1 mouse cellular context compared by ENCODE assay signal in the genomic region with DNA sequence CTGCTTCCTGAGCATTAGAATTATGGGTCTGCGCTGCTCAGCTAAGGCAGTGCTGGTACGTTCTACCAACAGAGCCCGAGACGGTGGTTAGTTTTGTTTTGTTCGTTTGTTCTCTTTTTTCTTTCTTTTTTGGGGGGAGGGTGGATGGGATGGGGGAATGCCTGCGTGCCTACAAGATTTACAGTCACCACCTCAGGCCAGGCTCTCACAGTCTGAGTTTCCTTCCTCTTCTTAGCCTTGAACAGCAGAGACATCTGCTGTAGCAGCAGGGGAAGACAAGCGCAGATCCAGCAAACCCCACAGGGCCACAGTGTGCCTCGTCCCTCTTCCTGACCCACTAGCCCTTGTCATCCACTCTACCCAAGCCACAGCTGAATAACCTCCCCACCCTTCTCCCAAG.
A peak's percentile ranks its signal among the peaks of the same experiment; 100 is the strongest.
TF ChIP-seq lines count a peak whose summit lies in the region.

No protein-coding gene starts in this region.

TF ChIP-seq in MEL, 35 proteins besides CTCF, POLR2A, EP300 and RAD21:
- TF ChIP-seq POLR2AphosphoS5 (IDR thresholded peaks at IDR 0.05; ENCODE audit: borderline replicate concordance, low read depth, low read length) = no peak
- 0 out of 2 replicates have a peak, but pooled peaks have one; percentile 31 for TF ChIP-seq HCFC1 (IDR thresholded peaks at IDR 0.05; ENCODE audit: low read depth, low read length)
- peak; percentile 45 for TF ChIP-seq SMC3 (IDR thresholded peaks at IDR 0.05; ENCODE audit: low read depth, low read length)
- TF ChIP-seq GATA1 (IDR thresholded peaks at IDR 0.05; ENCODE audit: low read depth, low read length) = no peak
- TF ChIP-seq TBP (IDR thresholded peaks at IDR 0.05; ENCODE audit: low read depth, low read length) = 0 out of 2 replicates have a peak, but pooled peaks have one; percentile 20
- peak; percentile 32 for TF ChIP-seq ZNF384 (IDR thresholded peaks at IDR 0.05; ENCODE audit: low read depth, low read length)
- no peak for TF ChIP-seq TCF12 (IDR thresholded peaks at IDR 0.05; ENCODE audit: low read depth, low read length)
- 0 out of 2 replicates have a peak, but pooled peaks have one; percentile 14 for TF ChIP-seq RCOR1 (IDR thresholded peaks at IDR 0.05; ENCODE audit: low read depth, low read length)
- TF ChIP-seq SIN3A (IDR thresholded peaks at IDR 0.05; ENCODE audit: low read length) = peak; percentile 48; the same call in 1 of the 2 replicates
- TF ChIP-seq MXI1 (IDR thresholded peaks at IDR 0.05; ENCODE audit: low read depth, low read length) = peak; percentile 52; the same call in 1 of the 2 replicates
- TF ChIP-seq NRF1 (IDR thresholded peaks at IDR 0.05; ENCODE audit: insufficient read depth, low read depth, low read length, poor library complexity, severe bottlenecking) = 0 out of 2 replicates have a peak, but pooled peaks have one; percentile 8
